Mouse (Mus musculus): ENCODE results near the gene Fam83c. TPM values are rescaled to one million over a fixed set of nuclear protein-coding genes. Genes with fewer than 3 reads are reported as not detected.

Fam83c gene
- polyA plus RNA-seq, 1 experiment from 2014 or later = 0.54 TPM

- no peak overlapping the region for H3K4me2 ChIP-seq
- no peak overlapping the region for H3K4me3 ChIP-seq
- 0 out of 2 replicates have a peak, but pooled peaks cover 6% of the 10 kb centered on the region for H3K36me3 ChIP-seq (ENCODE audit: poor library complexity, severe bottlenecking)
- ATAC-seq = no peak
- H3K27ac ChIP-seq = no peak overlapping the region
- no peaks in the 10 kb centered on the region for H3K9me3 ChIP-seq (replicated peaks)
- WGBS = 94% methylated on average over 4 of the region's 4 CpGs
- no peak overlapping the region for H3K9ac ChIP-seq
- H3K27me3 ChIP-seq = no peaks in the 10 kb centered on the region
- H3K4me1 ChIP-seq = peaks cover 6% of the 10 kb centered on the region; the same call in 1 of the 2 replicates
Observed at GRCm38 (mm10) chr2:155809620-155810019, 25.0 kb downstream of the Fam83c start.

GRCm38 (mm10) chr2:155807408-155807807, 27.2 kb downstream of the Fam83c start:
- H3K9ac ChIP-seq = no peak overlapping the region
- WGBS = 92% methylated on average over 4 of the region's 4 CpGs
- no peaks in the 10 kb centered on the region for H3K9me3 ChIP-seq (replicated peaks)
- H3K36me3 ChIP-seq (ENCODE audit: poor library complexity, severe bottlenecking) = 0 out of 2 replicates have a peak, but pooled peaks cover 6% of the 10 kb centered on the region
- H3K4me3 ChIP-seq = no peak overlapping the region
- H3K27ac ChIP-seq = no peak overlapping the region
- no peak overlapping the region for H3K4me2 ChIP-seq
- no peak for ATAC-seq
- no peaks in the 10 kb centered on the region for H3K27me3 ChIP-seq
- peaks cover 6% of the 10 kb centered on the region; the same call in 1 of the 2 replicates for H3K4me1 ChIP-seq

GRCm38 (mm10) chr2:155806548-155806947, 28.1 kb downstream of the Fam83c start:
- no peak overlapping the region for H3K9ac ChIP-seq
- H3K9me3 ChIP-seq (replicated peaks) = no peaks in the 10 kb centered on the region
- peaks cover 6% of the 10 kb centered on the region; the same call in 1 of the 2 replicates for H3K4me1 ChIP-seq
- no peaks in the 10 kb centered on the region for H3K27me3 ChIP-seq
- no peak overlapping the region for H3K4me2 ChIP-seq
- no peak overlapping the region for H3K4me3 ChIP-seq
- WGBS = 68% methylated on average over 5 of the region's 5 CpGs
- no peak for ATAC-seq
- no peak overlapping the region for H3K27ac ChIP-seq
- H3K36me3 ChIP-seq (ENCODE audit: poor library complexity, severe bottlenecking) = 0 out of 2 replicates have a peak, but pooled peaks cover 6% of the 10 kb centered on the region

- ATAC-seq = no peak
- H3K4me2 ChIP-seq = no peak overlapping the region
- WGBS = 89% methylated on average over 6 of the region's 6 CpGs
- peaks cover 6% of the 10 kb centered on the region; the same call in 1 of the 2 replicates for H3K4me1 ChIP-seq
- H3K36me3 ChIP-seq (ENCODE audit: poor library complexity, severe bottlenecking) = 0 out of 2 replicates have a peak, but pooled peaks cover 11% of the 10 kb centered on the region
- no peak overlapping the region for H3K4me3 ChIP-seq
- H3K9me3 ChIP-seq (replicated peaks) = no peaks in the 10 kb centered on the region
- H3K27me3 ChIP-seq = no peaks in the 10 kb centered on the region
- H3K27ac ChIP-seq = no peak overlapping the region
- H3K9ac ChIP-seq = no peak overlapping the region
Observed at GRCm38 (mm10) chr2:155805925-155806255, 28.8 kb downstream of the Fam83c start.

GRCm38 (mm10) chr2:155805231-155805924, 29.3 kb downstream of the Fam83c start:
- 53% methylated on average over 6 of the region's 6 CpGs for WGBS
- Histone ChIP-seq H3K36me3 (ENCODE audit: poor library complexity, severe bottlenecking) (0 out of 2 replicates have a peak, but pooled peaks cover 14% of the 10 kb centered on the region), H3K9me3 (replicated peaks) (no peaks in the 10 kb centered on the region), H3K4me3 (no peak overlapping the region), H3K27ac (no peak overlapping the region), H3K4me1 (peaks cover 6% of the 10 kb centered on the region; the same call in 1 of the 2 replicates), H3K27me3 (no peaks in the 10 kb centered on the region), H3K4me2 (no peak overlapping the region), H3K9ac (no peak overlapping the region)
- no peak for ATAC-seq

GRCm38 (mm10) chr2:155804053-155804452, 30.6 kb downstream of the Fam83c start:
- ATAC-seq = no peak

GRCm38 (mm10) chr2:155802761-155803160, 31.9 kb downstream of the Fam83c start:
- H3K4me2 ChIP-seq = no peak overlapping the region
- no peak for ATAC-seq
- H3K9ac ChIP-seq = no peak overlapping the region
- H3K4me1 ChIP-seq = peaks cover 6% of the 10 kb centered on the region; the same call in 1 of the 2 replicates
- WGBS = 55% methylated on average over 3 of the region's 3 CpGs
- H3K36me3 ChIP-seq (ENCODE audit: poor library complexity, severe bottlenecking) = peaks cover 19% of the 10 kb centered on the region
- H3K4me3 ChIP-seq = no peak overlapping the region
- no peaks in the 10 kb centered on the region for H3K9me3 ChIP-seq (replicated peaks)
- no peaks in the 10 kb centered on the region for H3K27me3 ChIP-seq
- H3K27ac ChIP-seq = no peak overlapping the region

More at GRCm38 (mm10) chr2:155804053-155804452, 30.6 kb downstream of the Fam83c start:
- H3K9ac ChIP-seq = no peak overlapping the region
- H3K4me3 ChIP-seq = no peak overlapping the region
- WGBS = 79% methylated on average over 5 of the region's 5 CpGs
- H3K4me2 ChIP-seq = no peak overlapping the region
- no peaks in the 10 kb centered on the region for H3K9me3 ChIP-seq (replicated peaks)
- H3K4me1 ChIP-seq = peaks cover 6% of the 10 kb centered on the region; the same call in 1 of the 2 replicates
- peaks cover 19% of the 10 kb centered on the region for H3K36me3 ChIP-seq (ENCODE audit: poor library complexity, severe bottlenecking)
- H3K27ac ChIP-seq = no peak overlapping the region
- H3K27me3 ChIP-seq = no peaks in the 10 kb centered on the region

GRCm38 (mm10) chr2:155798613-155799012, 36.0 kb downstream of the Fam83c start:
- H3K9me3 ChIP-seq (replicated peaks) = no peaks in the 10 kb centered on the region
- no peak for ATAC-seq
- H3K9ac ChIP-seq = no peak overlapping the region
- peaks cover 23% of the 10 kb centered on the region for H3K36me3 ChIP-seq (ENCODE audit: poor library complexity, severe bottlenecking)
- no peak overlapping the region for H3K4me2 ChIP-seq
- no peak overlapping the region for H3K4me3 ChIP-seq
- H3K4me1 ChIP-seq = no peaks in the 10 kb centered on the region
- no peaks in the 10 kb centered on the region for H3K27me3 ChIP-seq
- 63% methylated on average over 3 of the region's 3 CpGs for WGBS
- H3K27ac ChIP-seq = no peak overlapping the region

- Histone ChIP-seq H3K36me3 (ENCODE audit: poor library complexity, severe bottlenecking) (peaks cover 7% of the 10 kb centered on the region), H3K27ac (no peak overlapping the region), H3K4me3 (no peak overlapping the region), H3K4me2 (no peak overlapping the region), H3K27me3 (no peaks in the 10 kb centered on the region), H3K9ac (no peak overlapping the region), H3K4me1 (no peaks in the 10 kb centered on the region), H3K9me3 (replicated peaks) (no peaks in the 10 kb centered on the region)
- no peak for ATAC-seq
- WGBS = 91% methylated on average over 12 of the region's 12 CpGs
Observed at GRCm38 (mm10) chr2:155794674-155795445, 39.8 kb downstream of the Fam83c start.

- no peak overlapping the region for H3K27ac ChIP-seq
Observed at GRCm38 (mm10) chr2:155792899-155793298, 41.8 kb downstream of the Fam83c start.

GRCm38 (mm10) chr2:155787949-155788931, 46.4 kb downstream of the Fam83c start:
- no peaks in the 10 kb centered on the region for H3K4me1 ChIP-seq
- 0 out of 2 replicates have a peak overlapping the region, but pooled peaks have one; percentile 37 for H3K27ac ChIP-seq
- no peak overlapping the region for H3K9ac ChIP-seq
- WGBS = 78% methylated on average over 18 of the region's 18 CpGs
- no peaks in the 10 kb centered on the region for H3K36me3 ChIP-seq (ENCODE audit: poor library complexity, severe bottlenecking)
- peak; percentile 19; the same call in 1 of the 2 replicates for ATAC-seq
- H3K4me2 ChIP-seq = no peak overlapping the region
- no peak overlapping the region for H3K4me3 ChIP-seq
- H3K9me3 ChIP-seq (replicated peaks) = no peaks in the 10 kb centered on the region
- no peaks in the 10 kb centered on the region for H3K27me3 ChIP-seq

More at GRCm38 (mm10) chr2:155792899-155793298, 41.8 kb downstream of the Fam83c start:
- Histone ChIP-seq H3K4me1 (no peaks in the 10 kb centered on the region), H3K36me3 (ENCODE audit: poor library complexity, severe bottlenecking) (peaks cover 4% of the 10 kb centered on the region; the same call in 1 of the 2 replicates), H3K4me3 (no peak overlapping the region), H3K9me3 (replicated peaks) (no peaks in the 10 kb centered on the region), H3K9ac (no peak overlapping the region), H3K4me2 (peak overlapping the region; percentile 22), H3K27me3 (no peaks in the 10 kb centered on the region)
- ATAC-seq = no peak
- WGBS = 27% methylated on average over 12 of the region's 12 CpGs

Measured in forebrain, embryonic 13.5 days (tissue).